Mouse (Mus musculus): ENCODE data around the gene Camkk2. TPM values are rescaled to one million over a fixed set of nuclear protein-coding genes. Genes with fewer than 3 reads are reported as not detected.

Gene Camkk2
- polyA plus RNA-seq, 2 experiments, result 35.0 to 39.3 TPM

DNA sequence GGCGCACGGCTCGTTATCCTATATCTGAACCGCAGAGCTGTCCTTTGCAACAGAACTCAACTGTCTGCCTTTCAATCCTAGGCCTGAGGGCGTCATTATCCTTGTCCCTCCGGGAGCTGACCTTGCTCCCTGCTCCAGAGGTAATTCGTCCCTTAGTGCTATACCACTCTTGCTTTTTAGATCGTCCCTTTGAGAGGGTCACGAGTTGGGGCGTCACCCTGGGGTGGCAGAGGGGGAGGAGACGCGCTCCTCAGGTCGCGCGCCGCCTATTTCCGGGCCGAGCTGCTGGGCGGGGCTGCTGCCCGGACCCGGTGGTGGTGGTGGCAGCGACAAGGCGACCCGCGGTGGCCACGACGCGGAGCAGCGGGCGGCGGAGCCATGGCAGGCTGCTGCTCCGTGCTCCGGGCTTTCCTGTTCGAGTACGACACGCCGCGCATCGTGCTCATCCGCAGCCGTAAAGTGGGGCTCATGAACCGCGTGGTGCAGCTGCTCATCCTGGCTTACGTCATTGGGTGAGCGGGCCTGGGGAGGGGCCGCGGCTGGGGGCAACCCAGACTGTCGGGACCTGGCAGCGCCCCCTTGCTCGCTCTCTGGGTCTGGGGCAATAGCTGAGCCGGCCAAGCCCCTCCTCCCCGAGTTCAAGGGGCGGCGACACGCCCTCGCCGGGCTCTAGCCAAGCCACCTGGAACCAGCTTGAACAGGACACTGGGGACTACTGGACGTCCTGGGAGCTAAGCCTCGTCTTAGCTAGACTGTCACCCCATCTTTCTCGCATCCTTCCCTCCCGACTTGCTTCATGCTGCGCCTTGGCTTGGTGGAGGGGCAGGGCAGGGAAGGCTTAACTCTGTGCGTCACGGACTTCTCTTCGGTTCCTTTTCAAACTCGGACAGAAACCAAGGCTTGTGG lies 71.7 kb downstream of the Camkk2 start, which contains the start of gene P2rx4:
Gene P2rx4 (plus strand): TSS at position 269 of the 906 bp plus-strand sequence.
- Histone ChIP-seq H3K9me3 (ENCODE audit: control insufficient read depth, low read length) (no peaks in the 10 kb centered on the region), H3K4me1 (ENCODE audit: control insufficient read depth, insufficient read depth, low read length) (peaks cover 5% of the 10 kb centered on the region), H3K27ac (replicated peaks; ENCODE audit: low read depth, low read length) (peak within 1 kb of the TSS; percentile 49), H3K4me2 (replicated peaks; ENCODE audit: low read depth, low read length, severe bottlenecking) (peak within 1 kb of the TSS; percentile 91), H3K9ac (ENCODE audit: low read depth, low read length, severe bottlenecking) (peak within 1 kb of the TSS; percentile 76), H3K36me3 (ENCODE audit: control insufficient read depth, insufficient read depth, low read length) (no peaks in the 10 kb centered on the region), H3K4me3 (replicated peaks; ENCODE audit: low read length) (peak within 1 kb of the TSS; percentile 62), H3K27me3 (ENCODE audit: control insufficient read depth, insufficient read depth, low read length) (no peaks in the 10 kb centered on the region)
- ATAC-seq (ENCODE audit: low FRiP score, low read depth), result peak; percentile 87
- 0 out of 2 replicates have a peak, but pooled peaks have one; percentile 35 for TF ChIP-seq POLR2A (IDR thresholded peaks at IDR 0.05; ENCODE audit: borderline replicate concordance, extremely low read depth, insufficient read depth, insufficient read length)
- DNase-seq (ENCODE audit: low spot score), result peak; percentile 67
- under 1% methylated on average over 63 of the region's 66 CpGs for WGBS

DNA sequence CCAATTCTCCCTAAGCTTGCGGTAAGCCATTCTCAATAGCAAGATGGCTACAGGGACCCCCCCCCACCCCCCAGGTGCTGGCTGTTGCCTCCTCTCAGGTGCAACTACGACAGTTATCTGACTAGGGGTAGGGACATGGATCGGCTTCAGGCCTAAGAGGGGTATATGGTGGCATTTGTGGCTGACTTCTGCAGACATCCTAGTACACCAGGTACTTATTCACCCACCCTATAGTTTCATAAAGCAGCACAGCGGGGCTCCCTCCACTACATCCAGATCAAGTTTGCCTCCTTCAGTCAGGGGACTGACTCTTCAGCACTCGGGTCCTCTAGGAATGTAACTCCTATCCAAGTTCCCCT lies 72.3 kb downstream of the Camkk2 start:
- peaks cover 5% of the 10 kb centered on the region for H3K4me1 ChIP-seq (ENCODE audit: control insufficient read depth, insufficient read depth, low read length)

DNA sequence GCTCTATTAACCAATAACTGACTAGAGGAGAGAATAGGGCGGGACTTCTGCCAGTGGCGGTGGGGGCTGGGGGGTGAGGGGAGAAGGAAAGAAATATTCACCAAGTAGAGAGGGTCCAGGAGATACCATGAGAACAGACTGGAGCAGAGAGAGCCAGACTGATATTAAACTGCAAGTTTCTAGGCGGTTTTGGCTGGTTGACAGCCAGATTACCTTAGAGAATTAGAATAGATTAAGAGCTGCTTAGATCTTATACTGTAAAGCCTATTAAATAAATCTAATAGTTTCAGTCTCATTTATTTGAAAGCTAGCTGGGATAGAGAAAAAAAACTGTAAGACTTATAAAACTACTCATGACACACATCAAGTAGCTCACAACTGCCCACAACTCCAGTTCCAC lies 74.0 kb downstream of the Camkk2 start:
- peaks cover 5% of the 10 kb centered on the region for H3K4me1 ChIP-seq (ENCODE audit: control insufficient read depth, insufficient read depth, low read length)
- H3K4me3 ChIP-seq (replicated peaks; ENCODE audit: low read length), result no peak overlapping the region
- H3K27me3 ChIP-seq (ENCODE audit: control insufficient read depth, insufficient read depth, low read length), result no peaks in the 10 kb centered on the region
- no peaks in the 10 kb centered on the region for H3K36me3 ChIP-seq (ENCODE audit: control insufficient read depth, insufficient read depth, low read length)
- no peak overlapping the region for H3K9ac ChIP-seq (ENCODE audit: low read depth, low read length, severe bottlenecking)
- no peak overlapping the region for H3K27ac ChIP-seq (replicated peaks; ENCODE audit: low read depth, low read length)
- H3K9me3 ChIP-seq (ENCODE audit: control insufficient read depth, low read length), result no peaks in the 10 kb centered on the region
- no peak for ATAC-seq (ENCODE audit: low FRiP score, low read depth)
- DNase-seq (ENCODE audit: low spot score), result no peak
- TF ChIP-seq POLR2A (IDR thresholded peaks at IDR 0.05; ENCODE audit: borderline replicate concordance, extremely low read depth, insufficient read depth, insufficient read length), result no peak
- 76% methylated on average over 3 of the region's 3 CpGs for WGBS
- no peak overlapping the region for H3K4me2 ChIP-seq (replicated peaks; ENCODE audit: low read depth, low read length, severe bottlenecking)

More for the DNA sequence above, 72.3 kb downstream of the Camkk2 start:
- Histone ChIP-seq H3K27ac (replicated peaks; ENCODE audit: low read depth, low read length) (0 out of 2 replicates have a peak overlapping the region, but pooled peaks have one; percentile 49), H3K4me2 (replicated peaks; ENCODE audit: low read depth, low read length, severe bottlenecking) (peak overlapping the region; percentile 91), H3K9ac (ENCODE audit: low read depth, low read length, severe bottlenecking) (peak overlapping the region; percentile 76), H3K9me3 (ENCODE audit: control insufficient read depth, low read length) (no peaks in the 10 kb centered on the region), H3K36me3 (ENCODE audit: control insufficient read depth, insufficient read depth, low read length) (no peaks in the 10 kb centered on the region), H3K4me3 (replicated peaks; ENCODE audit: low read length) (peak overlapping the region; percentile 62), H3K27me3 (ENCODE audit: control insufficient read depth, insufficient read depth, low read length) (no peaks in the 10 kb centered on the region)
- DNase-seq (ENCODE audit: low spot score), result no peak
- TF ChIP-seq POLR2A (IDR thresholded peaks at IDR 0.05; ENCODE audit: borderline replicate concordance, extremely low read depth, insufficient read depth, insufficient read length), result no peak
- ATAC-seq (ENCODE audit: low FRiP score, low read depth), result no peak
- 40% methylated on average over 5 of the region's 5 CpGs for WGBS

DNA sequence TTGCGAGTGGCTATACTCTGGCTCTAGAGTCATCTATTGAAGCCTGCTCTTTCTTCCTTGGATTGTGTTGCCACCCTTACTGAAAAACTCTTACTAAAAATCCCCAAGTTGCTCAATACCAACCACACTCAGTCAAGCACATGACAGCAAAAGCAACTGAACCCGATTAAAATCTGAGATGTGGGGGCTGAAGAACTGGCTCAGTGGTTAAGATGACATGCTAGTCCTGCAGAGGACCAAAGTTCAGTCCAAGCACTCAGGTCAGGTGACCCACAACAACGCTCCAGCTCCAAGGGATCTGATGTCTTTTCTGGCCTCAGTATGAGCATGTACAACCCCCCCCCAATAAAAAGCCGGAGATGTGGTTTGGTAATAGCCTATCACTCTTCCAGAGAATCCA lies 74.6 kb downstream of the Camkk2 start:
- Histone ChIP-seq H3K4me1 (ENCODE audit: control insufficient read depth, insufficient read depth, low read length) (peaks cover 5% of the 10 kb centered on the region), H3K36me3 (ENCODE audit: control insufficient read depth, insufficient read depth, low read length) (no peaks in the 10 kb centered on the region), H3K27me3 (ENCODE audit: control insufficient read depth, insufficient read depth, low read length) (no peaks in the 10 kb centered on the region), H3K4me2 (replicated peaks; ENCODE audit: low read depth, low read length, severe bottlenecking) (no peak overlapping the region), H3K27ac (replicated peaks; ENCODE audit: low read depth, low read length) (no peak overlapping the region), H3K9me3 (ENCODE audit: control insufficient read depth, low read length) (no peaks in the 10 kb centered on the region), H3K4me3 (replicated peaks; ENCODE audit: low read length) (no peak overlapping the region), H3K9ac (ENCODE audit: low read depth, low read length, severe bottlenecking) (no peak overlapping the region)
- DNase-seq (ENCODE audit: low spot score) (no peak), ATAC-seq (ENCODE audit: low FRiP score, low read depth) (no peak)
- TF ChIP-seq POLR2A (IDR thresholded peaks at IDR 0.05; ENCODE audit: borderline replicate concordance, extremely low read depth, insufficient read depth, insufficient read length), result no peak
- WGBS, result 79% methylated on average over 4 of the region's 4 CpGs

DNA sequence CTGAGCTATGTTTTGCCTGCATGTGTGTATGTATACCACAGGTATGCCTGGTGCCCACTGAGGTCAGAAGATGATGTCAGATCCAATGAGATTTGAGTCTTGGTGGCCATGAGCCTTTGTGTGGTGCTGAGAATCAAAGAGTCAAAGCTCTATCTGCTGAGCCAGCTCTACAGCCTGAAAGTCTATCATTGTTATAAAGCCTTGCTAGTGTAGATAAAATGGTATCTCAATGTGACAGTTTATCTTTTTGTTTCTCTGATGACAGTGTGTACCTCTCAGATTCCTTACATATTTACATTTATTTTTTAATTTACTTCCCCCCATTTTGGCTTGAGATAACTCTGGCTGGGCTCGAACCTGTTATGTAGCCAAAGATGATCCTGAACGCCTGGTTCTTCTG lies 75.6 kb downstream of the Camkk2 start:
- no peak for TF ChIP-seq POLR2A (IDR thresholded peaks at IDR 0.05; ENCODE audit: borderline replicate concordance, extremely low read depth, insufficient read depth, insufficient read length)
- no peak overlapping the region for H3K27ac ChIP-seq (replicated peaks; ENCODE audit: low read depth, low read length)
- DNase-seq (ENCODE audit: low spot score), result no peak
- H3K9ac ChIP-seq (ENCODE audit: low read depth, low read length, severe bottlenecking), result no peak overlapping the region
- no peaks in the 10 kb centered on the region for H3K9me3 ChIP-seq (ENCODE audit: control insufficient read depth, low read length)
- no peaks in the 10 kb centered on the region for H3K36me3 ChIP-seq (ENCODE audit: control insufficient read depth, insufficient read depth, low read length)
- no peaks in the 10 kb centered on the region for H3K27me3 ChIP-seq (ENCODE audit: control insufficient read depth, insufficient read depth, low read length)
- peaks cover 5% of the 10 kb centered on the region for H3K4me1 ChIP-seq (ENCODE audit: control insufficient read depth, insufficient read depth, low read length)
- 81% methylated on average over 2 of the region's 2 CpGs for WGBS
- H3K4me2 ChIP-seq (replicated peaks; ENCODE audit: low read depth, low read length, severe bottlenecking), result no peak overlapping the region
- no peak overlapping the region for H3K4me3 ChIP-seq (replicated peaks; ENCODE audit: low read length)
- ATAC-seq (ENCODE audit: low FRiP score, low read depth), result no peak
